Mouse (Mus musculus) spleen, adult 2 months (tissue): ENCODE measurements around the gene Sema6d.

Source experiments
- CTCF ChIP-seq: fragments of 200-500 bp; IDR thresholded peaks from 2 replicates; pipeline ENCODE4 v1.5.1; 2011; ENCODE audit warnings: mild to moderate bottlenecking, inconsistent platforms; ENCODE audit not compliant: insufficient read depth, insufficient read length, insufficient replicate concordance; ENCODE audit errors: extremely low read depth
- POLR2A ChIP-seq: fragments of 200-500 bp; IDR thresholded peaks from 2 replicates; pipeline ENCODE4 v1.6.1; 2011; ENCODE audit warnings: low read depth, low read length, inconsistent platforms

- no peak for TF ChIP-seq CTCF
- TF ChIP-seq POLR2A = no peak
Measured at GRCm38 (mm10) chr2:124168411-124168810, 78.6 kb downstream of the Sema6d start.
